Mouse (Mus musculus) forebrain, postnatal 0 days (tissue): ENCODE results near the gene S100a7a. TPM values are rescaled to one million over a fixed set of nuclear protein-coding genes. Genes with fewer than 3 reads are reported as not detected.
A peak's percentile ranks its signal among the peaks of the same experiment; 100 is the strongest.

Experiments
- ATAC-seq: fragments of 200-750 bp; cut with Nextera tagmentation; 2 replicates; pipeline ENCODE4 v1.8.0; 2017; ENCODE audit warnings: mild to moderate bottlenecking, moderate library complexity
- DNase-seq: peaks from one replicate; pipeline ENCODE4 v3.0.0-alpha.2; 2015
- H3K27ac ChIP-seq: fragments of 300-500 bp; sonication (generic); 2 replicates; pipeline ENCODE4 v1.5.1; 2014; ENCODE audit warnings: low read depth, mild to moderate bottlenecking, antibody characterized with exemption, low read length, moderate library complexity, mixed read lengths
- H3K27me3 ChIP-seq: fragments of 300-500 bp; sonication (generic); 2 replicates; pipeline ENCODE4 v1.6.1; 2014; ENCODE audit warnings: mild to moderate bottlenecking, low read length, mixed read lengths; ENCODE audit not compliant: insufficient read depth
- H3K36me3 ChIP-seq: fragments of 300-500 bp; sonication (generic); 2 replicates; pipeline ENCODE4 v1.6.1; 2014; ENCODE audit warnings: mild to moderate bottlenecking, moderate library complexity; ENCODE audit not compliant: insufficient read depth
- H3K4me1 ChIP-seq: fragments of 300-500 bp; sonication (generic); 2 replicates; pipeline ENCODE4 v1.6.1; 2014; ENCODE audit warnings: antibody characterized with exemption; ENCODE audit not compliant: insufficient read depth
- H3K4me2 ChIP-seq: fragments of 300-500 bp; sonication (generic); 2 replicates; pipeline ENCODE4 v1.6.1; 2014; ENCODE audit warnings: low read depth, mild to moderate bottlenecking, moderate library complexity
- H3K4me3 ChIP-seq: fragments of 300-500 bp; sonication (generic); 2 replicates; pipeline ENCODE4 v1.5.1; 2014; ENCODE audit warnings: low read depth, low read length, mixed read lengths
- H3K9ac ChIP-seq: fragments of 300-500 bp; sonication (generic); 2 replicates; pipeline ENCODE4 v1.6.1; 2014; ENCODE audit warnings: mild to moderate bottlenecking
- H3K9me3 ChIP-seq: fragments of 300-500 bp; sonication (generic); 2 replicates; pipeline ENCODE4 v1.6.1; 2016; ENCODE audit warnings: low read length
- CTCF ChIP-seq: sonication (generic); IDR thresholded peaks from 2 replicates; pipeline ENCODE4 v1.5.1; 2016; ENCODE audit warnings: antibody characterized with exemption, control low read depth, low read depth
- WGBS: fragments of 180-500 bp; shearing (Covaris S2); extraction: QIAGEN DNeasy Blood & Tissue Kit; methylation state at CpG from one replicate; pipeline ENCODE4 v1.1.7; 2014; 5-methylcytosine and 5-hydroxymethylcytosine counted together
- polyA plus RNA-seq: library from polyadenylated mRNA; unstranded; fragments of >200 nt; fragmentation: Nextera tagmentation; extraction: Ambion mirVana; gene quantifications from 2 replicates; pipeline ENCODE4 v1.2.1, GENCODE M21; 2015
- total RNA-seq: library from RNA; depleted of rRNA; stranded (reverse); fragments of >200 nt; gene quantifications from 2 replicates; pipeline ENCODE4 v1.2.3, GENCODE M21; 2014; rRNA removed

Gene S100a7a
- total RNA-seq = 0.19 and 0.23 TPM in 2 replicates
- not detected in 2 replicates for polyA plus RNA-seq

DNA sequence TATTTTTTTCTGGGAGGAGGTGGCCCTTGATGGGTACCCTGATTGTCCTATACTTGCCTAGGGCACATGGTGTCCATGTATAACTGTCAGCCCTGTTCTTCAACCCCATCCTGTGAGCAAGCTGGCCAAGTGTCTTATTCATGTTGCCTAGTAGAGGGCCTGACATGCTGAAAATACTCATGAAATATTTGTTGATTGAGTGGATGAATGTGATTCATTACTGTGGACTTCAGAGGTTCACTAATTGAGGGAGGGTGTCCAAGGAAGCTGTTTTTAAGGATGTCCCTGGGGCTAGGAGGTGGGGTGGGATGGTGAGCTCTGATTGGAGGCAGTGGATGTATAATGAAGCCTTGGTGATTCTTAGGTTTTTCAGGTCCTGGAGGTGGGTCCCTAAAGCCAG is at the start of gene S100a7a:
Gene S100a7a (plus strand): TSS at position 301 of the 400 bp plus-strand sequence.
- DNase-seq (no peak), ATAC-seq (no peak)
- Histone ChIP-seq H3K9me3 (no peaks in the 10 kb centered on the region), H3K4me2 (no peak within 1 kb of the TSS), H3K4me3 (no peak within 1 kb of the TSS), H3K27ac (no peak within 1 kb of the TSS), H3K27me3 (peaks cover 4% of the 10 kb centered on the region; the same call in 1 of the 2 replicates), H3K9ac (no peak within 1 kb of the TSS), H3K4me1 (no peaks in the 10 kb centered on the region), H3K36me3 (no peaks in the 10 kb centered on the region)
- no peak for TF ChIP-seq CTCF

DNA sequence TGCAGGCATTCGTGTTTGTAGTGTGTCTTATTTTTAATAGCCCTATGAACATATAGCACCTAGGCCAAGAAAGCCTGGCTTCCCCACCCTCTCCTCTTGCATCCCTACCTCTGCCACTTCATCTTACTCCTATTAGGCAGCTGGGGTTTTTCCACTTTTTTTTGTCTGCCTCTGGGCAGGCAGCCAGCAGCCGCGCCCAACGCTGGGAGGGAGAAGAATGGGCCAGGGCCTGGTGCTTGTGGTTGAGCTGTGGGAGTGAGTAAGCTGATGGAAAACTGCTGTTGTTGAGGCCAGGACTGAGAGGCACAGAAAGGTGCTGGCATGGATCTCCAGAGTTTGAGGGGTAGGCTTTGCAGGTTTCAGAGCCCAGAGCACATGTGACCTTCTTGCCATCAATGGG is 49.4 kb upstream of the S100a7a start:
- WGBS = 7% methylated on average over 4 of the region's 4 CpGs
- H3K27me3 ChIP-seq = no peaks in the 10 kb centered on the region
- DNase-seq (peak; percentile 68), ATAC-seq (peak; percentile 76)
- H3K27ac ChIP-seq = no peak overlapping the region
- H3K4me1 ChIP-seq = 0 out of 2 replicates have a peak, but pooled peaks cover 3% of the 10 kb centered on the region
- no peaks in the 10 kb centered on the region for H3K9me3 ChIP-seq
- H3K4me3 ChIP-seq = no peak overlapping the region
- no peaks in the 10 kb centered on the region for H3K36me3 ChIP-seq
- TF ChIP-seq CTCF = no peak
- H3K9ac ChIP-seq = no peak overlapping the region
- no peak overlapping the region for H3K4me2 ChIP-seq

DNA sequence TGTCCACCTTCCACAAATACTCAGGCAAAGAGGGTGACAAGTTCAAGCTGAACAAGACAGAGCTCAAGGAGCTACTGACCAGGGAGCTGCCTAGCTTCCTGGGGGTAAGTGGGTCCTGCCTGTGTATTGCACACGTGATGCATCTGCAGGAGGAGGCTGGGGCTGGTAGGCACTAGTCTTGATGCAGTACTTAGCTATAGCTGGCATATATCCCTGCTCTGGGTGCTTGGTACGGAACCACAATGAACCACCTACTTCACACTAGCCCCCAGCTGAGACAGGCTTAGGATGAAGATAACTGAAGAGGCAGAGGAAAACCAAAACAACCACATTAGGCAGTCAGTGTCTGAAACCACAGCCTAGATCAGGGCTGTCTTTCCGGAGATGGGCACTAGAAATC is 48.8 kb upstream of the S100a7a start:
- WGBS = 78% methylated on average over 3 of the region's 3 CpGs
- no peaks in the 10 kb centered on the region for H3K36me3 ChIP-seq
- no peak for DNase-seq
- H3K4me2 ChIP-seq = no peak overlapping the region
- no peak for ATAC-seq
- H3K27me3 ChIP-seq = no peaks in the 10 kb centered on the region
- no peak overlapping the region for H3K9ac ChIP-seq
- no peak overlapping the region for H3K27ac ChIP-seq
- no peaks in the 10 kb centered on the region for H3K9me3 ChIP-seq
- no peak overlapping the region for H3K4me3 ChIP-seq
- no peak for TF ChIP-seq CTCF
- H3K4me1 ChIP-seq = 0 out of 2 replicates have a peak, but pooled peaks cover 3% of the 10 kb centered on the region

DNA sequence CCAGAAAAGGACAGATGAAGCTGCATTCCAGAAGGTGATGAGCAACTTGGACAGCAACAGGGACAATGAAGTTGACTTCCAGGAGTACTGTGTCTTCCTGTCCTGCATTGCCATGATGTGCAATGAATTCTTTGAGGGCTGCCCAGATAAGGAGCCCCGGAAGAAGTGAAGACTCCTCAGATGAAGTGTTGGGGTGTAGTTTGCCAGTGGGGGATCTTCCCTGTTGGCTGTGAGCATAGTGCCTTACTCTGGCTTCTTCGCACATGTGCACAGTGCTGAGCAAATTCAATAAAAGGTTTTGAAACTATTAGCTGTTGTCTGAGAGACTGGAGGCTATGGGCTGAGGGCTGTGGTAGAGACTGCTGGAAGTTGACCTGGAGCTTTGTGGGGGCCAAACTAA is 48.1 kb upstream of the S100a7a start:
- no peak for TF ChIP-seq CTCF
- ATAC-seq (no peak), DNase-seq (no peak)
- no peaks in the 10 kb centered on the region for H3K27me3 ChIP-seq
- no peak overlapping the region for H3K27ac ChIP-seq
- H3K4me1 ChIP-seq = 0 out of 2 replicates have a peak, but pooled peaks cover 3% of the 10 kb centered on the region
- no peak overlapping the region for H3K4me2 ChIP-seq
- H3K36me3 ChIP-seq = no peaks in the 10 kb centered on the region
- no peaks in the 10 kb centered on the region for H3K9me3 ChIP-seq
- 90% methylated on average over 2 of the region's 2 CpGs for WGBS
- no peak overlapping the region for H3K4me3 ChIP-seq
- no peak overlapping the region for H3K9ac ChIP-seq

DNA sequence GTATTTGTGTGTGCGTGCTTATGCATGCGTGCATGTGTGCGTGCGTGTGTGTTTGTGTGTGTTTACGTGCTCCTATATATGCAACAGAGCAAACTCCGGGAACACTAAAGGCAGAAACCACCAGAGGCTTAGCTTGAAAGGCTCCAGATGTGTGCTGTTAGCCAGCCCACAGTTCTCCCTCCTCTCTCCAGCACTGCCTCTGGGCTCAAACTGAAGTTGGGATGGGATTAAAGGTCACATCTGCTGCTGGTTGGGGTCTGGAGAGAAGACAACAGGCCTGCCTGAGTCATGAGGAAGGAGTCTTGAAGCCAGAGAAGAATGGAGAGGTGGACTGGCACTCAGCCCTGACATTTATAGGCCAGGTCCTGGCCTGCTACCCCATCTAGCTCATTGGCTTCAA is 47.6 kb upstream of the S100a7a start:
- H3K36me3 ChIP-seq = no peaks in the 10 kb centered on the region
- H3K27me3 ChIP-seq = no peaks in the 10 kb centered on the region
- no peak overlapping the region for H3K9ac ChIP-seq
- ATAC-seq (no peak), DNase-seq (no peak)
- no peak overlapping the region for H3K4me2 ChIP-seq
- H3K27ac ChIP-seq = no peak overlapping the region
- no peak overlapping the region for H3K4me3 ChIP-seq
- 0 out of 2 replicates have a peak, but pooled peaks cover 3% of the 10 kb centered on the region for H3K4me1 ChIP-seq
- H3K9me3 ChIP-seq = no peaks in the 10 kb centered on the region
- no peak for TF ChIP-seq CTCF
- 93% methylated on average over 6 of the region's 6 CpGs for WGBS

DNA sequence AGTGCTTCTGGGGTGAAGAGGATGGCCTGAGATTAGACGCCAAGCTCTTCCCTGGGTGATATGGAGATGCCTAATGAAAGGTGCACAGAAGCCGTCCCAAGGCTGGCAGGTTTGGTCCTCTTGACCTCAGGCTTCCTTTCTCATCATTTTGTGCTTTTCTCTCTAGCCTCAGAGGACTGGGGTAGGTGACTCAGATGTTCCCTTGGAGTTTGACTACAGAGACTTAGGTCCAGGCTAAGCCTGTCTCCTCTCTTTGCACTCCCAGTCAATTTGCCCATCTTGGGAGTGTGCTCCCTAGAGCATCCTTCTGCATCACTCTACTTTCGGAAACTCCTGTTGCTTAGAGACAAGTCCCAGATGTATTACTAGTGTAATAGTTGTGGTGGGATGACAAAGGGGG is 46.5 kb upstream of the S100a7a start:
- no peak for TF ChIP-seq CTCF
- H3K27me3 ChIP-seq = no peaks in the 10 kb centered on the region
- ATAC-seq (no peak), DNase-seq (no peak)
- no peak overlapping the region for H3K27ac ChIP-seq
- H3K4me1 ChIP-seq = 0 out of 2 replicates have a peak, but pooled peaks cover 3% of the 10 kb centered on the region
- H3K36me3 ChIP-seq = no peaks in the 10 kb centered on the region
- H3K9me3 ChIP-seq = no peaks in the 10 kb centered on the region
- WGBS = 97% methylated on average over 3 of the region's 3 CpGs
- no peak overlapping the region for H3K4me3 ChIP-seq
- no peak overlapping the region for H3K4me2 ChIP-seq
- no peak overlapping the region for H3K9ac ChIP-seq

DNA sequence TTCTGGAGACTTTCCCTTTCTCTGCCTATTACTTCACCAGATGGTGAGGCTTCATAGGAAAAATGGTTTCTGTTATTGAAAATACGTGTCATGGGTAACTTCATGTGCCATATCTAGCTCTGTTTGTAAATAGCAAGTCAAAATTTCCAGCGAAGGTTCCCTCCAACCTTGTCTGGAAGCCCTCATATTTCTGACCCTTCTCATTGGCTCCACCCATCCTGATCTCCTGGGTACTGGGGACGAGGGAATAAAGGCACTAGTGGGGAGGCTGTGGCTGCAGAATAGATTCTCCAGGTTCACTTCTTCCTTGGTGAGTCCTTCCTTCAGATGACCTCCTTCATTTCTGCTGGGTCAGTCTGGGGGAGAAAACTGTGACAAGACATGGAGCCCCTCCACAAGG is 45.6 kb upstream of the S100a7a start, which contains the start of gene S100a5:
Gene S100a5 (plus strand): TSS at position 301 of the 400 bp plus-strand sequence.
- no peak for DNase-seq
- no peak within 1 kb of the TSS for H3K4me2 ChIP-seq
- no peak within 1 kb of the TSS for H3K4me3 ChIP-seq
- H3K9ac ChIP-seq = no peak within 1 kb of the TSS
- H3K27me3 ChIP-seq = no peaks in the 10 kb centered on the region
- no peaks in the 10 kb centered on the region for H3K36me3 ChIP-seq
- no peak for TF ChIP-seq CTCF
- 0 out of 2 replicates have a peak, but pooled peaks cover 7% of the 10 kb centered on the region for H3K4me1 ChIP-seq
- WGBS = 58% methylated on average over 3 of the region's 3 CpGs
- no peak for ATAC-seq
- H3K27ac ChIP-seq = no peak within 1 kb of the TSS
- no peaks in the 10 kb centered on the region for H3K9me3 ChIP-seq

DNA sequence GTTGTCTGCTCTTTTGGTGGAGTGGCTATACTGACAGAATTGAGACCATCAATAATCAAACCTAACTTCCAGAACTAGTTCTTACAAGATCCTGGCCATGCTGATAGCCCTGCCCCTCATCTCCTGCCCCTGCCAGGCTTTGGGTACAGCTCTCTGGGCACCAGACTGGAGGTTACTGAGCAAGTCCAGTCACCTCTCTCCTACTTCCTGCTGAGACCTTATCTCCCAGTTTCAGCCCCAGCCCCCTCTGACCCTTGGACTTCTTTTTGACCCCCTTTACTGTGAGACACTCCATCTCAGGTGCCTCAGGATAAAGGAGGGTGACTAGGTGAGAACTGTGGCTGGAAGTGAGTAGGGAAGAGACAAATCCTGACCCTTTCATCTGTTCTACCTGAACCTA is 44.7 kb upstream of the S100a7a start:
- no peak overlapping the region for H3K9ac ChIP-seq
- no peak for DNase-seq
- H3K27me3 ChIP-seq = no peaks in the 10 kb centered on the region
- no peak overlapping the region for H3K4me3 ChIP-seq
- 0 out of 2 replicates have a peak, but pooled peaks cover 7% of the 10 kb centered on the region for H3K4me1 ChIP-seq
- H3K9me3 ChIP-seq = no peaks in the 10 kb centered on the region
- no peak for ATAC-seq
- H3K36me3 ChIP-seq = no peaks in the 10 kb centered on the region
- H3K4me2 ChIP-seq = no peak overlapping the region
- no peak overlapping the region for H3K27ac ChIP-seq
- no peak for TF ChIP-seq CTCF
